Mouse (Mus musculus) thymus, postnatal 36 days (tissue): ENCODE results near the gene Dynlt1b.
A peak's percentile ranks its signal among the peaks of the same experiment; 100 is the strongest.
"Not testable (repeated sequence)": the region's sequence is repeated elsewhere in the genome, so short reads cannot be mapped to it uniquely, and the experiment has no call there.

Experiments used
- DNase-seq, 2 experiments: peaks; one replicate each; pipeline ENCODE4 v3.0.0; 2022; ENCODE audit warnings: mixed read lengths in 2 of 2

Gene Dynlt1b

DNA sequence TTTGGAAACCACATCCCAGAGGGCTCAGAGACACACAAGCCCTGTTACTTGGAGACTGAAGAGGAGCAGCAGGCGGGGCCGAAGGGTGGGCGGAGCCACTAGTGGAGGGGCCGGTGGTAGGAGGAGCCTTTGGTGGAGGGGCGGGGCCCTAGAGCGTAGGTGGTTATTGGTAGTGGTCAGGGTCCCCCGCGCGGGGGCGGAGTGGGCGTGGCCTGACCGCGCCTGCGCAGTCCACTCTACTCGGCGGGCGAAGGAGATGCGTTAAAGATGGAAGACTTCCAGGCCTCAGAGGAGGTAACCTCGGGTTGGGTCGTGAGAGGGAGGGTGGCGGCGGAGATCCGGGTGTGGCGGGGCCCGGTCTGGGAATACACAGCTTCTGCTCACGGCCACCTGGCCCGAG is at the start of gene Dynlt1b:
Gene Dynlt1b (plus strand): TSS at position 168 of the 400 bp plus-strand sequence.
- peak; percentile 100 for DNase-seq

DNA sequence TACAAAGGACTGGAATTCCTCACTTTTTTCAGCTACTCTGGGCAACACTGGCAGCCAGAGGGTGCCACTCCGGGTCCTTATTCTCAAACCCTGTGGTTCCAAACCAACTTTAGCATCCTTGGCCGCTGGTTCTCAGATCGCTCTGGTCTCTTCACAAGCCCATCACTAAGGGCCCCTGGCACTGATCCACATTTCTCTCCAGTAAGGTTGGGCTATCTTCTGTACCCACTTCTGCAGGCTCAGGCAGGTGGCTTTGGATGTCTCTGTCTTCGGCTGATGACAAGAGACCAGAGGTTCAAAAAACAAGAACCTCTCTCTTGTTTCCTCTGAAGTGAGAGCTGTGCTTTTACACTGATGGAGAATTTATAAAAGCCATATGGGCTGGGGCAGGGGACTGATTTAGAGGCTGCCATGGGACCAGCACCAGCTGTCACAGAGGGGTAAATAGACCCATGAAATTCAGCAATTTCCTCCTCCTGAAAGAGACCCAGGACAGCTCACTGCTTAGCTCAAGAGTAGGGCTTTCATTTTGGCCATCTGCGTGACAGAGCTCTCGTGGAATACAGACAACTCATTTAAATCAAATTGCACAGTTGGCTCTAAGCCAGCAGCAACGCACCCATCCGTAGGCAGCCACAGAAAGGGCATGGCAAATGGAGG is 49.6 kb upstream of the Dynlt1b start:
- DNase-seq, result not testable (repeated sequence)

DNA sequence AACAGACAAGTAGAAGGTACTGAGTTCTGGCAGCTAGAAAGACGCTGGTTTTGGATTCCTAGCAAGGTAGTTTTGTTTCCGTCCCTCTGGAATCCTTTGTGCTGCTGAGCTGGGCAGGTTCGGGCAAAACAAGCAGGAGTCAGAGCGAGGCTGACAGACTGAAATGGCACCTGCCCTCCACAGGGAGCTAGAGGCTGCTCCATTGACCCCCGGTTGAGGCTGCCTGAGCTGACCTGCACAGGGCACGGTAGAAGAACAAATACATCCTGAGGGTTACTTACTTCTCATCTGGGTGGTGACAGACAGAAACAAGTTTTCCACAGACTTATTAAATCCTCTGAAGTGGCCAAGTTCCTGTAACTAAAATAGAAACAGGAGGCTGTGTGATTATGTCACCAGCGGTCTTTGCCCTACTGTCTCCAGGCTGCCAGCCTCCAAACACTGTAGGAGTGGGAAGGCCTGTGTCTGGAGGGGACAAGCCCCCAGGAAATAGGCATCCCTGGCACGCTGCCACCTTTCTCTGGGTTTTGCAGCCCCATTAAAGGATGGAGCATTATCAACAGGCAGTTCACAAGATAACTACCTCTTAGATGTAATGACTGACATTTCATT is 48.7 kb upstream of the Dynlt1b start:
- DNase-seq, result not testable (repeated sequence)

DNA sequence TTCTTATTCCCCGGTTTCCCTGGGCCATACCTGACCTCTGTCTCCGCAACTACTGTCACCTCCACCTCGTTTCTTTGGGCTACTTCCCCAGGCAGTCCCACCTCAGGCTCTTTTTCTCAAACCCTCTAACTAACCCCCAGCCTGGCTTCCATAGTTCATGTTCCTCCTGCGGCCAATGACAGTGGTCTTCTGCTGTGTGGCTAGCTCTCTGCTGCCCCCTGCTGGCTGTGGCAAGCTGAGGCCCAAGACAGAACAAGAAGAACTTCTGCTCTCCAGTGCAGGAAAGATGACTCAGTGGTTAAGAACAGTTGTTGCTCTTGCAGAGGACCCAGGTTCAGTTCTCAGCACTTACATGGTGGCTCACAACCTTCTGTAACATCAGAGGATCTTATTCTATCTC is 43.0 kb upstream of the Dynlt1b start:
- DNase-seq, result not testable (repeated sequence)

DNA sequence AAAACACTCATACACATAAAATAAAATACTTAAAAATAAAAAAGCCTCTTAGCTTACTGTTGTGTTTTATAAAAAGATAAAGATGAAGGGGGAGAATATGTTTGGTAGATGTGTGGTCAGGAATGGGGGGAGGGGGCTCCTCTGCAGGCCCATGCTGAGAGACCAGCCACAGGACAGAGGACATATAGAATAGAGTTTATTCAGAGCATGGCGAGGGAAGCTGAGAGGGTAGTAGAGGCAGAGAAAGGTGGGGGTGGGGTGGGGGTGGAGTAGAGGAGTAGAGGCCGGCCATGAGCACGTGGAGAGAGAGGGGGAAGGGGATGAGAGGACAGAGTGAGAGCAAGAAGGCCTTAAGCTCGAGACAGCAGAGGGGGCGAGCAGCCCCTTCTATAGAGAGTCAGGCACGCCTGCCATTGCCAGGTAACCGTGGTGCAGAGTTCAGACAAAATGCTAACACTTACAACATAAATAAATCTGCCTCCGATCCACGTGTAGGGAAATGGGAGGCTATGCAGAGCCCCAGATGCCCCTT is 42.5 kb upstream of the Dynlt1b start:
- not testable (repeated sequence) for DNase-seq

DNA sequence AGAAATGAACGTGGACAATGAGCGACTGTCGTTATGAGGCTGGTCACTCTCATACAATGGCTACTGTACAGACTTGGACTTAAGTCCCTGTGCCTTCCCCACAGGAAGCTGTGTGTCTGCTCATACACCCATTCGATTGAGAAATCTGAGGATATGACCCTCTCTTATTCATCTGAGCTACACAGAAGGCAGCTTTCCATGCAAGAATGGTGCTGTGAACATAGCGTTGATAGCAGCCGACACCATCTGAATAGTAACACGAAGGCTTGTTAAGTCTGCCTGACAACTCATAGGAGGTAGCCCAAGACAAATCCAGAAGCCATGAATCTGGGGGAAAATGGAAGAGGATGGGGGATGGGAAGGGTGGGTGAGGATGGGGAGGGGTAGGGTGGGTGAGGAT is 40.4 kb upstream of the Dynlt1b start:
- not testable (repeated sequence) for DNase-seq

DNA sequence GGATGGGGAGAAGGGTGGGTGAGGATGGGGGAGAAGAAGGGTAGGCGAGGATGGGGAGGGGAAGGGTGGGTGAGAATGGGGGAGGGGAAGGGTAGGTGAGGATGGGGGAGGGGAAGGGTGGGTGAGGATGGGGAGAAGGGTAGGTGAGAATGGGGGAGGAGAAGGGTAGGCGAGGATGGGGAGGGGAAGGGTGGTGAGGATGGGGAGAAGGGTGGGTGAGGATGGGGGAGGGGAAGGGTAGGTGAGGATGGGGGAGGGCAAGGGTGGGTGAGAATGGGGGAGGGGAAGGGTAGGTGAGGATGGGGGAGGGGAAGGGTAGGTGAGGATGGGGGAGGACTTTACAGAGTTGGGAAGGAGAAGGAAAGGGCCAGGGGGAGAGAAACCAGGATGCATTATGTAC is 39.2 kb upstream of the Dynlt1b start:
- DNase-seq, result not testable (repeated sequence)

DNA sequence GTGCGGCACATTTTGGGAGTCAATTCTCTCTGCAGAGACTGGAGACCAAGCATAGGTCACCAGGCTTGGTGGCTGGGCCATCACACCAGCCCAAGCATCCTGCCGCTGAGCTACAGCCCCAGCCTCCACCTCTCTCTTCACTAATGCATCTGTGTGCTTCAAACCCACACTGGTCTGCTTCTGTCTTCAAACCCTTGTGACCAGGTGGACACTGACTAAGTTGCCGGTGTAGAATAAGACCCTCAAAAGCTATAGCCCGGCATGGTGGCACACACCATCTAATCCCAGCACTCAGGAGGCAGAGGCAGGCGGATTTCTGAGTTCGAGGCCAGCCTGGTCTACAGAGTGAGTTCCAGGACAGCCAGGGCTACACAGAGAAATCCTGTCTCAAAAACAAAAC is 38.2 kb upstream of the Dynlt1b start:
- peak in 1 of 2 experiments; percentile 7 for DNase-seq

DNA sequence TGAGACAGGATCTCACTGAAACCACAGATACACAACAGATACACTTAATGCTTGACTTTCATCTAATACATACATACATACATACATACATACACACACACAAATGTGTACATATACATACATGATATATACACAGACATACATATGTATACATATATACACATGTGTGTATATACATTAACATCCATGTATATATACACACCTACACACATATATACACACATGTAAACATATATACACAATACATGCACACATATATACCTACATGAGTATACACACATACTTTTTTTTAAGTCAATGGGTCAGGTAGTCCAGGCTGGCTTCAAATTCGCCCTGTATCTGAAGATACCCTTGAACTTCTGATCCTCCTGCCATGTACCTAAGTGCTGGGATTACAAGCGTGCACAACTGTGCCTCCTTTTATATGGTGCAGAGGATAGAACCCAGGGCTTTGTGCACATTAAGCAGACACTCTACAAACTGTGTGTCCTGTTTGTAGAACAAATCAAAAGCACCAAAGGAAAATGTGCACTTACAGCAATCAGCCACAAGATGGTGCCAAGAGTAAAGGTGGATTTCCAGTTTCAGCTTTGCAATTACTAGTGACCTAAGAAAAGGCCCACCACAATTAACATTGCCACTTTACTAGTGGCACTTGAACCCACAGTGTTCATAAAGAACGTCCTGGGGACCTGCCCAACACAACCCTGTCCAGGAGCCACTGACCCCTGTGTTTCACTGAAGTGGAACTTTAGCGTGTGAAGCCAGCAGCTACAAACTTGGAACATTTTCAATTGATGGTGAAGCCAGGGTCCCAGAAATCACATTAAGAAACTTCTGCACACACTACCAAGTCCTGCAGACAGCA is 37.2 kb upstream of the Dynlt1b start:
- DNase-seq, result not testable (repeated sequence)

DNA sequence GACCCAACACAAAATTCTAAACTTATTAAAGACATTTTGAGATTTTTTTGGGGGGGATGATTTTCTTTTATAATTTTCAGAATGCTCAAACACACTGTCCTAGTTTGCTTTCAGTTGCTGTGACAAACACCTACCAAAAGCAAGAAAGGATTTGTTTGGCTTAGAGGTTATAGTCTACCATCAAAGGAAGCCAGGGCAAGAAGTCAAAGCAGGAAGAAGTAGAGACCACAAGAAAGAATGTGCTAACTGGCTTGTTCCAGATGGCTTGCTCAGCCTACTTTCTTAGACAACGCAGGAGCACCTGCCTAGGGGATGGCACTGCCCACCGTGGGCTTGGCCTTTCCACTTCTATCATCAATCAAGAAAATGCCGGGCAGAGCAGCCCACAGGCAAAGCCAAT is 31.8 kb upstream of the Dynlt1b start:
- not testable (repeated sequence) for DNase-seq

DNA sequence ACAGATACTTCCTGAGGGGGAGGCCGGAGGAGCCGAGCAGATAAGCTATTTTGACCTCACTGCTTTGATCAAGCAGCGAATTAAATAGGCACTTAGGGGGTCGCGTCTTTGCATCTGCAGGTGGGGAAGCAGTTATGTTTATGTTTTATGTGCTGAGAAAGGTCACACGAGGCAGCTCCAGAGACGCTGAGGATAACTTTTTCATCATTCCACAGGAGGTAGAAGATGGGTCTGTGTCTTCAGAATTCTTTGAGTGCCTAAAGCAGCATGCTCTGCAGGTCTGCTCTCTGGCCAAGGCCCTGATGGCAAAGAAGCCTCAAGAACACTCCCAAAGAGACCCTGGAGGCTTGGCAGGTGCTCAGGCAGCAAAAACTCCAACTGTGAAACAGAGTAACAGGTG is 31.1 kb upstream of the Dynlt1b start:
- DNase-seq, result peak in 1 of 2 experiments; percentile 14

DNA sequence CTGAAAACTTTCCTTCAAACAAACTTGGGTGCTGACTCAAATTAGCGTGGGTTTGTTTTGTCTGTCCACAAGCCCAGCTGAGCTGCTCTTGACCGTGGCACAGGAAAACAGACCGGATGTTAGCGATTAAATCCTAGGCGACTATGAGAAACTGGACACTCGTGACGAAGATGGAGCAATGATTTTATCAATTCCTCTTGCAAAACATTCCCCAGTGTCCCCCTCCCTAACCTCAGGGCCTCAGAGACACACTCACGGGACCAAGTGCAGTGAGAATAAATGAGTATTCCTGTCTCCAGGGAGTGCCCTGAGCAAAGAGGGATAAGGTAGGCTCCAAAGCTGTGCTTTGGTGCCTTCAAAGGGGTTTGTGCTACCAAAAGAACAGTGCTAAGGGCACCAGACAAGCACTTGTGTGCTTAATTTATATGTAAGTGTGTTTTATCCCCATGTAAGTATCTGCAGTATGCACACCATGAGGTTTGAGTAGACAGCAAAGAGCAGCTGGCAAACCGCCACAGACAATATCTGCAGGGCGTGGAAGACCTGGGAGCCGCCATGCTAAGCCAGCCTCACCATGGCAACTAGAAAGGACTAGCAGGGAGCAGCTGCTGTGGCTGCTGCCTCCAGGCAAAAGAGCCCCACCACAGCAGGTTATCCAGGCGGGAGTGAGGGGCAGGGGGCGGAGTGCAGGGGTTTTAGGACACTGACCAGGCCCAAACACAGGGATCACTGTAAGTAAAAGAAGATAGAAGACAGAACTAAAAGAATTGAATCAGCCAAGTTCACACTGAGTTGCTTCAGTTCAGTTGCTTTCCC is 30.4 kb upstream of the Dynlt1b start:
- peak in 1 of 2 experiments; percentile 39 for DNase-seq

DNA sequence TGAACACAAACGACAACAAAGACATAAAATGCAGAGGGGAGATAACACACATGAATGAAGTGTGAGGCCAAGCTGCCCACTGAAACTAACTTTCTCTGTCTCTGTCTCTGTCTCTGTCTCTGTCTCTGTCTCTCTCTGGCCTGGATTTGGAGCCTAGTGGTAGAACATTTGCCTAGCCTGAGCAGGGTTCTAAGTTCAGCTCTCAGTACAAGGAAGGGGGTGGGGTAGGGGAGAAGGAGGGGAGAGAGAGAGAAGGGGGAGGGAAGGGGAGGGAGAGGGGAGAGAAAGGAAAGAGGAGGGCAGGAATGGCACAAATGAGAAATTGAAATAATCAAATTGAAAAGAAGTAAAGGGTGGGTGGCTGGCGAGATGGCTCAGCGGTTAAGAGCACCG is 29.8 kb upstream of the Dynlt1b start:
- not testable (repeated sequence) for DNase-seq

DNA sequence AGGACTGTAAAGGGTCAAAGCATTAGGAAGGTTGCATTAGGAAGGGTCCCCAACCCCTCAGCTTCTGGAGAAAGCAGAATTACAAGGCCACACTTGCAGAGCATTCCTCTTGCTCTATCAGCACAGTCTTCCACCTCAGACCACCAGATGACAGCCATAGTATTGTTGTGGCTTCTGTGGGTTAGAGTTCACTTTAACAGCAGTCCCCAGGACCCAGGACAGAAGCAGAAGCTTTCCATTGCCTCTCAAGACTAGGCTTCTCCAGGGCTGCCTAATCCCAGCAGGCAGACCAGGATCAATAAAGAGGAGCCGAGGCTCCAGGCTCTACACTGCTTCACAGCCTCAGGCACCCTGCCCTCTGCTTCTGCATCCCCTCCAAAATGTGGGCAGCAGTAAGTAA is 25.4 kb upstream of the Dynlt1b start:
- DNase-seq, result not testable (repeated sequence)

DNA sequence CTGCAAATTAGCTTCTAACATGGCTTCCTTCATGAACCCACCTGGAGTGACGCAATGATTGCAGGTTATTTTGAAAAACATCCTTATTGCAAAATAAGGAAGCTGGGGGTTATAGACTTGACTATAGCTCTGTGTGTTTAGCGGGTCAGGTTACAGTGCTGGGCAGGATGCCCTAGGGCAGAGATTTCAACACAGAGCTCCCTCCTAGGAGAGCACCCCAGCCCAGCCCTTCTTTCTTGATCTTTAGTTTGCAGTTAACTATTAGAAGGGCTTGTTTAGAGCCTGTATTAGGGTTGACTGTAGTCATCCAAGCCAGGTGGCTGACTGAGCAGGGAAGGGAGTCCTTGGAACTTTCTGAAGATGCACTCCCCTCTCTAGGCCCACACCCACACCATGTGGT is 22.9 kb upstream of the Dynlt1b start:
- DNase-seq, result not testable (repeated sequence)

DNA sequence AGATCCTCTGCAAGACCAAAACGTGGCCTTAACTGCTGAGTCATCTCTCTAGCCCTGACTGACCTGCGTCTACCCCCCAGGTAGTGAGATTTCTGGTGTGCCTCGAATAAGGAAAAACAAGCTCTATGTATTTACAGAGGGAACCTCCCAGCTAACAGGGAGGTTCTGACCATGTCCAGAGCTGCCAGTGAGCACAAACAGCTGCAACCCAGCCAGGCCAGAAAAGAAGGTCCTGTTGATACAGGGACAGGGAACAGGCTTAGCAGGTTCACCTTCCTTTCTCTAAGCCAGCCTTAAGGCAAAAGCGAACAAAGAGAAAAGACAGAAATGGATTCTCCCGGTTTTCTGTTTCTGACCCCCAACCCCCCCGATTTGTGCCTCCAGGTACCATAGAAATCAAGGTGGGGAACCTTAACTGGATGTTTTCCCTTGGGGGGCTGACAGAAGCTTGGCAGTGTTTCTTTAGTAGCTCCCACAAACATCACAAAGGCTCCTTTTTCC is 19.1 kb upstream of the Dynlt1b start:
- not testable (repeated sequence) for DNase-seq

DNA sequence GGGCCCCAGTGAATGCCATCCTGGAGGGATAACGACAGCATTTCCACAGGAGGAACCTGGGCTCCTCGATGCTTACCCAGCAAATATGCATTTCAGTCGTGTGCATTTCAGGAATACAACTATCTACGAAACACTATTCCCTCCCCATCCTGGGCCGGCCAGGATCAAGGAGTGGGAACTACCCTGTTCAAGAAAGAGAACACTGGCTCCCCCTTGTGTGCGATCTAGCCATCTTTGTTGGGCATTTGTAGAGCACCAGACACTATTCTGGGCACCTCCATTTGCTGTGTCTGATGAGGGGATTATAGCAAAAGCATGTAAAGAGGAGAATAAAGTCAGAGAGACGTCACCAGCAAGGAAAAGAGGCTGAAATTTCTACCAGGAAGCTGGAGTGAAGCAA is 12.8 kb upstream of the Dynlt1b start:
- DNase-seq, result not testable (repeated sequence)

DNA sequence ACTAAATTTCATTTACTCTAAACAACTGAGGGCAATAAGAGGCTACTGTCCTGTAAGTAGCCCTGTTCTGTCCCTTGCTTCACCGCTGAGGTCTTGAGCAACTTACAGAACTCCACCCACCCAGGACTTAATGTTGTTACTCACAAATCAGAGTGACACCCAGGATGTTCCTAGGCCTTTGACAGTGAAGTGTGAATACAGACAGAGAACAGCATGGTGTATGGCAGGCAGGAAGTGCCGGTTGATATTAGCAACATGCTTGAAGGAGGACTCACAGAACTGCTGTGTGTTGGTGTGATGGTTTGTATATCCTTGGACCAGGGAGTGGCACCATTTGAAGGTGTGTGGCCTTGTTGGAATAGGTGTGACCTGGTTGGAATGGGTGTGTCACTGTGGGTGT is 9.4 kb upstream of the Dynlt1b start:
- DNase-seq, result not testable (repeated sequence)

DNA sequence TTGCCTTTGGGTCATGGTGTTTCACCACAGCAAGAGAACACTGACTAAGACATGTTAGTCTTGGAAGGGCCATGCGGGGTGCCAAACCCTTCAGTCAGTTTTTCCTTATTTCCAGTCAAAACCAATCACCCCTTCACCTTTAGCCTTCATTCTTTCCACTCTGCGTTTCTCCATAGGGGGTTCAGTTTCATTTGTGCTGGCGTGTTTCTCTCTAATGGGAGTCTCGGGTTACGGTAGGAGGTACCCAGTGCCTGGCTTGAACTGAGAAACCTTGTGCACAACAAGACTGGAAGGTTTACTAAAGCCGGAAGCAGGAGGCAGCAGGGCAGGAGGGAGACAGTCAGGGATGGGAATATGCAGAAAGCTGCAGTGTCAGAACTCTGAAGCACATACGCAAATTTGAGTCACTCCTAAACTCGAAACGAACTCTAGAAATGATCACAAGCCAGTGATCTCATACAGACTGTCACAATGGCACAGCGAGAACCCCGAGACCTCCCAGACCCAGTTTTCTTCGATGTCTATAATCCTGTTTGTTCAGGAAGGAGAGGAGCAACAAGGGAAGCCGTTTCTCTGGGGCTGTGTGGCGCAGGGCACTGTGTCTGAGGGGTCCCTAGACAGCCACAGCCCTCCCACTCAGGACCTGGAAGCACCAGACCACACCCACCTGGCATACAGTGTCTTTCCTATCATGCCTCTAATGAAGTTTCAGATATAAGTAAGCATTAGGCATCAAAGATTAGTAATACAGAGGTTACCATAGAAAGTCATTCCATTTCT is 8.2 kb upstream of the Dynlt1b start:
- DNase-seq, result not testable (repeated sequence)

DNA sequence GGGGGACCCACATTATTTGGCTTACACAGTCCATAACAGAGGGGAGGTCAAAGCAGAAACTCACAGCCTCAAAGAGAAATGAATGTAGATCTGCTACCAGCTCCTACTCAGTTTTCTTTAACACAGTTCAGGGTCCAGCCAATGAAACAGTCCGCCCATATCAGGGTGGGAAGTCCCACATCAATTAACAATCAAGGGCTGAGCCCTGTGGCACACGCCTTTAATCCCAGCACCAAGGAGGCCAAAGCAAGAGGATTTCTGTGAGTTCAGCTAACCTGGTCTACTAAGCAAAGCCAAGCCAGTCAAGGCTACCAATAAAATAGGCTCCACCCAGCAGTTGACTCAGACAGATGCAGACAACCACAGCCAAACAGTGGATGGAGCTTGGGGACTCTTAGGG is 7.5 kb upstream of the Dynlt1b start:
- DNase-seq, result not testable (repeated sequence)

DNA sequence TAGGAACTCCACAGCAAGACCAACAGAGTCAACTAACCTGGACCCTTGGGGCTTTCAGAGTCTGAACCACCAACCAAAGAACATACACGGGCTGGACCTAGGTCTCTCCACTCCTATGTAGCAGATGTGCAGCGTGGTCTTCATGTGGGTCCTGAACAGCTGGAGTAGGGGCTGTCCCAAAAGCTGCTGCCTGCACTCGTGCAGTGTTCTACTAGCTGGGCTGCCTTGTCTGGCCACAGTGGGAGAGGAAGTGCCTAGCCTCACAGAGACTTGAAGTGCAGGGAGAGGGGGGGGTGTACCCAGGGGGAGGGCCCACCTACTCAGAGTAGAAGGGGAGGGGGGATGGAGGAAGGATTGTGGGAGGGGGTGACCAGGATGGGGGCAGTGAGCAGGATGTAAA is 7.1 kb upstream of the Dynlt1b start:
- peak; percentile 71 to 74 for DNase-seq
